Mouse (Mus musculus): ENCODE measurements around the gene Ctdsp2.

Ctdsp2 gene

GRCm38 (mm10) chr10:126978277-126978994, at the start of gene Ctdsp2:
Gene Ctdsp2, plus strand, starts transcription at chr10:126978717.
- peak; percentile 100 for DNase-seq (ENCODE audit: low spot score)

- no peak for DNase-seq (ENCODE audit: low spot score)
Measured at GRCm38 (mm10) chr10:126928819-126929206, 49.7 kb upstream of the Ctdsp2 start.

- no peak for DNase-seq (ENCODE audit: low spot score)
Measured at GRCm38 (mm10) chr10:126929543-126929942, 49.0 kb upstream of the Ctdsp2 start.

- peak; percentile 37 for DNase-seq (ENCODE audit: low spot score)
Measured at GRCm38 (mm10) chr10:126930270-126931121, 48.0 kb upstream of the Ctdsp2 start.

- DNase-seq (ENCODE audit: low spot score) = no peak
Measured at GRCm38 (mm10) chr10:126931123-126931759, 47.3 kb upstream of the Ctdsp2 start.

GRCm38 (mm10) chr10:126931760-126932139, 46.8 kb upstream of the Ctdsp2 start:
- DNase-seq (ENCODE audit: low spot score) = no peak

GRCm38 (mm10) chr10:126934561-126934960, 44.0 kb upstream of the Ctdsp2 start:
- DNase-seq (ENCODE audit: low spot score) = no peak

GRCm38 (mm10) chr10:126935121-126935520, 43.4 kb upstream of the Ctdsp2 start:
- no peak for DNase-seq (ENCODE audit: low spot score)

GRCm38 (mm10) chr10:126935556-126936381, 42.7 kb upstream of the Ctdsp2 start:
- no peak for DNase-seq (ENCODE audit: low spot score)

GRCm38 (mm10) chr10:126940949-126941348, 37.6 kb upstream of the Ctdsp2 start:
- DNase-seq (ENCODE audit: low spot score) = no peak

- DNase-seq (ENCODE audit: low spot score) = no peak
Measured at GRCm38 (mm10) chr10:126945531-126945930, 33.0 kb upstream of the Ctdsp2 start.

GRCm38 (mm10) chr10:126949824-126950223, 28.7 kb upstream of the Ctdsp2 start:
- no peak for DNase-seq (ENCODE audit: low spot score)

GRCm38 (mm10) chr10:126950572-126950971, 27.9 kb upstream of the Ctdsp2 start:
- DNase-seq (ENCODE audit: low spot score) = no peak

- no peak for DNase-seq (ENCODE audit: low spot score)
Measured at GRCm38 (mm10) chr10:126952375-126952774, 26.1 kb upstream of the Ctdsp2 start.

- no peak for DNase-seq (ENCODE audit: low spot score)
Measured at GRCm38 (mm10) chr10:126953029-126953471, 25.5 kb upstream of the Ctdsp2 start.

GRCm38 (mm10) chr10:126956692-126957358, 21.7 kb upstream of the Ctdsp2 start:
- no peak for DNase-seq (ENCODE audit: low spot score)

- DNase-seq (ENCODE audit: low spot score) = peak; percentile 58
Measured at GRCm38 (mm10) chr10:126957359-126958107, 21.0 kb upstream of the Ctdsp2 start.

GRCm38 (mm10) chr10:126960496-126960895, 18.0 kb upstream of the Ctdsp2 start:
- no peak for DNase-seq (ENCODE audit: low spot score)

GRCm38 (mm10) chr10:126961757-126962156, 16.8 kb upstream of the Ctdsp2 start:
- peak; percentile 43 for DNase-seq (ENCODE audit: low spot score)

- DNase-seq (ENCODE audit: low spot score) = peak; percentile 48
Measured at GRCm38 (mm10) chr10:126962271-126962965, 16.1 kb upstream of the Ctdsp2 start.
